Mouse (Mus musculus) brown adipose tissue, adult 24 weeks (tissue): ENCODE measurements around the gene Gm5142. TPM values are rescaled to one million over a fixed set of nuclear protein-coding genes. Genes with fewer than 3 reads are reported as not detected.

Experiments
- H3K27ac ChIP-seq: fragments of 200-500 bp; replicated peaks from 2 replicates; pipeline ENCODE4 v1.5.1; 2012; ENCODE audit warnings: low read depth, mild to moderate bottlenecking, low read length
- H3K4me1 ChIP-seq: fragments of 200-500 bp; 2 replicates; pipeline ENCODE4 v1.6.1; 2012; ENCODE audit warnings: low read length, mixed read lengths; ENCODE audit not compliant: control insufficient read depth, insufficient read depth, insufficient read length
- H3K4me3 ChIP-seq: fragments of 200-500 bp; 2 replicates; pipeline ENCODE4 v1.5.1; 2012; ENCODE audit warnings: low read depth, mild to moderate bottlenecking, low read length, moderate library complexity; ENCODE audit not compliant: insufficient read depth
- polyA plus RNA-seq: library from polyadenylated mRNA; stranded (reverse); fragments of >200 nt; gene quantifications from 2 replicates; pipeline ENCODE4 v1.2.4, GENCODE M21; 2012; ENCODE audit not compliant: missing spikeins, insufficient read depth, insufficient read length

Gene Gm5142
- not detected in 2 replicates for polyA plus RNA-seq

DNA sequence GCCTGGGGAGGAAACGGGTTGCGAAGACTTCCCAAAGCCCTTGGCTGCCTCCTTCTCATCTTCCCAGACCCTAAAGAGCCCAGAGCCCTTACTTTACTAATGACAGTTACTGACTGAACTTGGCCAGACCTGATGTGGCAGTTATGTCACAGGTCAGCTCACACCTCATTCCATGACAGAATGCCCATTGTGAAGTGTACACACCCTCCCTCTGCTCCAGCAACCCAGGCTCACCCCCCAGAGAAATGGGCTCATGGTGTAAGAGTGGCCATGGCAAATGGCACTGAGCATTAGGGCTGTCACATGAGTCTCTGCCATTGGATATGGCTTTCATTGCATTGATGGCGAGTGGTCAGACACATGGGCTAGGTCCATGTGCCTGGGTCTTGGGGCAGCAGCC is at the start of gene Gm5142:
TSS of gene Gm5142 (minus strand) at position 101 of the 400 bp plus-strand sequence.
- H3K4me1 ChIP-seq: no peaks in the 10 kb centered on the region
- no peak within 1 kb of the TSS for H3K4me3 ChIP-seq
- H3K27ac ChIP-seq: no peak within 1 kb of the TSS

DNA sequence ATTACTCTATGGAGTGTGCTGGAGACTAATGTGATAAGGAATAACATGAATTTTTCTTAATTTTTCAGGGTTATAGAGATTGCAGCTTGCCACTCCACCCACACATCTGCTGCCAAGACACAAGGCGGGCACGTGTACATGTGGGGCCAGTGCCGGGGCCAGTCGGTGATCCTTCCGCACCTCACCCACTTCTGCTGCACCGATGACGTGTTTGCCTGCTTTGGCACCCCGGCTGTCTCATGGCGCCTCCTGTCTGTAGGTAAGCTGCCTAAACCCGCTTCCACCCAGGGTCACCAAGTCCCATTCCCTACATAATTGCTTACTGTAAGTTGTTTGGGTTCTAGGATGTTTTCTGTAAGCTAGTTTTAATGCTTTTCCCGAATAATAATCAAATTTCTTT is 47.7 kb upstream of the Gm5142 start:
- H3K4me1 ChIP-seq: no peaks in the 10 kb centered on the region
- H3K27ac ChIP-seq: no peak overlapping the region
- no peak overlapping the region for H3K4me3 ChIP-seq

DNA sequence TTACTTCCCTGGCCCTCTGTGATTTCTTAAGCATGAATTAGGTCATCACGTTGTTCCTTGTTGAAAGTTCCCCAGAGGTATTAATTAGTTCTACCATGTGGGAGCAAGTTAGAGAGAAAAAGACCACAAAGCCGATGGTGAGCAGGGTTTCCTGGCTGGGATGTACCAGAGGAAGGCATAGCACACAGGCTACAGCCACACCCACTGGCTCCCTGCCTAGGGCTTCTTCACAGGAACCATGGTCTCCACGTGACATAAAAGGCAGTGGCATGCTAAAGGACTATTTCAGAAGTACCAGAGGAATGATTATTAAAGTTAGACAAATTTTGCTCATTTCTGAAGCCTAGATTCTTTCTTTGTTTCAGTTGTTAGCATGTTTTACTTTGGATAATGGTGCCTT is 40.7 kb upstream of the Gm5142 start:
- Histone ChIP-seq H3K27ac (no peak overlapping the region), H3K4me1 (no peaks in the 10 kb centered on the region; the same call in 1 of the 2 replicates), H3K4me3 (no peak overlapping the region)

DNA sequence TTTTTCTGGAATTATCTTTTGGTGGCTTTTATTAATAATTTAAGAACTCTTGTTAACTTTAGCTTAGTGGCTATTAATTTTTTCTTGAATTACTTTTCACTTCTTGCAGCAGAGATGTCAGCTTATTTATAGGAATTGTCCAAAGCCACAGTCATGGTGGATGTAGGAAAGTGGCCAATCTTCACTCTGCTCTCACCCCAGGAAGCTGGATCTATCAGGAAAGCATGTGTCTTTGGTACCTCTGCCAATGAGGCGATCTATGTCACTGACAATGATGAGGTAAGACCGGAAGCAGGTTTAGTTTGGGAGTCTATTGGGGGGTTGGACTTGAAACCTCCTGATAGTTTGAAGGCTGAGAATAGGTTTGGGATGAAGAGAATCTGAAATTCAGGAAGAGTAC is 31.3 kb upstream of the Gm5142 start:
- Histone ChIP-seq H3K27ac (no peak overlapping the region), H3K4me1 (peaks cover 2% of the 10 kb centered on the region), H3K4me3 (no peak overlapping the region)

DNA sequence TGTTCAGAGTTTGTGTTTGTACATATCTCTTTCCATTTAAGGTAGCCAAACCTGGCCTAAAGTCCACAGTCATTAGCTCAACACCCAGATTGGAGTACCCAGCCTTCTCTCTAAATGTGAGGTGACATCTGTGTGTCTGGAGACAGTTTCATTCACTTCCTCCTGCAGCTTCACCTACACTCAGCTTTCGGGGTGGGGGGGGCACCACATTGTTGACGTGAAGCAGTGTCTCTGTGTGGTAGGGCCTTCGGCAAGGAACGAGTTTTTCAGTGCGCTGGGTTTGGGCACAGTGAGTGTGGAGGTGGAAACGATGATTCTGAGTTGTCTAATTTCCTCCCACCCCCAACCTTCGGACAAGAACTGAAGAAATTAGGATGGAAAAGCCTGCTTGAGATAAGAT is 30.5 kb upstream of the Gm5142 start:
- no peak overlapping the region for H3K27ac ChIP-seq
- H3K4me1 ChIP-seq: peaks cover 2% of the 10 kb centered on the region
- H3K4me3 ChIP-seq: no peak overlapping the region

DNA sequence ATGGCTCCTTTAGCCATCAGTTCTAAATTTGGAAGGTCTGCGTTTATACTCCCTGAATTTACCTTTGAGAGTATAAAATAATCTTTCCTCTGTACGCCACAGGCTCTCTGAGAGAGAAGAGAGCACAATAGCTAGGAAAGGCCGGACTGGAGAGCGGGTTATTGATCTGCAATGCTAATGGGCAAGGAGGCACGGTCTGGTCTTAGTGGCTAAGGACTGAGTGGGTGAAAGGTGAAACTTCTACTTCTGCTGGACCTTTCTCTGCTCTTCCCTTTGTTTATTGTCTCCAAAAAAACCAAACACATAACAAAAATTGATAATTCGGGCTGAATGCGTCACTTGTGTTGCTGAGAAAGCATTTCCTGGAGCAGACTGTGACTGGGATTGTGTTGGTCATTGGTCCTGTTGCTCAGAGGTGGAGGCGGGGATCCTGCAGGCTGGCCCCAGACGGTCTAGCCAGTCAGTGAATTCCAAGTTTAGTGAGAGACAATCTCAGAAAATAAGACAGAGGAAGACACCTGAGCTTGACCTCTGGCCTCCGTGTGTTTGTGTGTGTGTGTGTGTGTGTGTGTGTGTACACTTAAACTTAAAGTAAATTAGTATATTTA is 27.5 kb upstream of the Gm5142 start:
- no peak overlapping the region for H3K4me3 ChIP-seq
- H3K4me1 ChIP-seq: peaks cover 2% of the 10 kb centered on the region
- H3K27ac ChIP-seq: no peak overlapping the region

DNA sequence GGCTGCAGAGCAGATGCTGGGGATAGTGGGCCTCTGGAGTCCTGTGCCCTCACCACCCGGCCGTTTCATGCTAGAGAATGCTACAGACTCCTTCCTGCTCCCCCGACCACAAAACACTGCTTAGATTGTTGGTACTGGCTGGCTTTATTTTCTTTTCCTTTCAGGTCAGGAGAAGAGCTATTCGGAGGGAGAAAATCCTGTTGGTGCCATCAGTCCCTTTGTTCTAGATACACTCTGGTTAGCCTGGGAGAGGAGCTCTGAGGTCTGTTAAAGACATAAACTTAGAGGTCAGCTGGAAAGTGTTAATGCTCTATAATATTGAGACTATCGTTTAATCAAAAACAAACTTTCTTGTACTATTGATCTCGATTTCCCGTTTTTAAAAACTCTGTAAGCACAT is 26.9 kb upstream of the Gm5142 start:
- Histone ChIP-seq H3K4me3 (no peak overlapping the region), H3K27ac (no peak overlapping the region), H3K4me1 (peaks cover 2% of the 10 kb centered on the region)

DNA sequence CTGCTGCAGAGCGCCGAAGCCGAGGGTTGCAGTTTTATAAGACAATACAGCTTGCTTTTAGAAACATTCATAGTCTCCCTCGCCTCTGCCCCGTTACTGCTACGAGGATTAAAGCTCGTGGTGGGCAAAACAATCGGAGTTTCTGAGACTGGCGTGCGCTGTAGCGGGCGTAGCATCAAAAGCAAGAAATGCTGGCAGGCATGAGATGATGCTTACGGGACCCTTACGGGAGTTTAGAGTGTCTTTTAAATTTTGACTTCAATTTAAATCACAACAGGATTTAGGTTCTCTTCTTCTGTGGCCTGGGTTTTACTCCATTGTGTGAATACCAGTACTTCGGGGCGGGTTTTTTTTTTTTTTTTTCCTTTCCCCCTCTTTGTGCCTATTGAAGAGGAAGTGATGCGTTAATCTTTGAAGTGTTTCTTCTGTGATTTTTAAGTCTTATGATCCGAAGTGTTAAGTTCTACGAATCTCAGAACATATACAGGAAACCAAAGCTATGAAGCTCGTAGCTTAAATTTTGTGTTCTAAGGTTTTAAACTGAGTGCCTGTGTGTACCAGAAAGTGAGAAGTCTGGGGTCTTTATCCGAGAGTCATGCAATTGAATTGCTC is 23.2 kb upstream of the Gm5142 start:
- H3K27ac ChIP-seq: peak overlapping the region; percentile 59
- H3K4me1 ChIP-seq: peaks cover 1% of the 10 kb centered on the region
- H3K4me3 ChIP-seq: peak overlapping the region; percentile 92

DNA sequence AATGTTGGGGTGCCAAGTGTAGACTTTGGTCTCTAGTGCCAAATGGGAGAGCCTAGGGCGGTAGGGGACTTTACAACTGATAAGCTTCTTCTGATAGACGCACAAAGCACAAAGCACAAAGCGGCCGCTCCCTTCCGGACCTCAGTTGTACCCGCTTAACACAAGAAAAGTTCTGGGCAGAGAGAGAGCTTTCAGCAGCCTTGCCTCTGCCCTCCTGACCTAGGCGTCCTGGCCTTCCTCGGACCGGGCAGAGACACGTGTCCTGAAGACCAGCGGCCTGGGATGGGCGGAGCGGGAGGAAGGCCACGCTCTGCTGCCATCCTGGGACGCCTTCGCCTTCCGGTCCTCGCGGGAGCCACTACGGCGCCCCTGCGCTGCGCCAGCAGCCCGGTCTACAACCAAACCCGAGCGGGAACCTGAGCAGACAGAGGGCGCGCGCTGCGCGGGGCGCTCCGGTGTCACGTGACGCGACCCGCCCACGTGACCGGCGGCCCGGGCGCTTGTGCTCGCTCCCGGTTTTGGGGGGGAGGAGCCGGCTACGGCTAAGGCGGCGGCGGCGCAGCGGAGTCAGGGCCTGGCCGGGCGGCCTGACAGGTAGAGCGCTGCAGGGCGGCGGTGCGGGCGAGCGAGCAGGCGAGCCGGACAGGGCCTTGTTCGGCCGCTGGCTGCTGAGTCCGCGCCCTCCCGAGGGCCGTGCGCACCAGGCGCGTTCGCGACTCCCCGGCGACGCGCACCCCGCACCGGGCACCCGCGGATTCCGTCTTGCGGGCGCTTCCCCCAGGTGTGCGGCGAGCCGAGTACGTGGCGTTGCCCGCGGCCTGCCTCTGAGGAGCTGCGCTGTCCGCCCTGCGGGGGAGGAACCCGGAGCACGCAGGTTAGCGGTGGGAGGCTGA is 22.4 kb upstream of the Gm5142 start, which contains the start of gene Rcbtb1:
TSS of gene Rcbtb1 (plus strand) at position 499 of the 893 bp plus-strand sequence.
- Histone ChIP-seq H3K27ac (peak within 1 kb of the TSS; percentile 59), H3K4me1 (no peaks in the 10 kb centered on the region; the same call in 1 of the 2 replicates), H3K4me3 (peak within 1 kb of the TSS; percentile 92)

DNA sequence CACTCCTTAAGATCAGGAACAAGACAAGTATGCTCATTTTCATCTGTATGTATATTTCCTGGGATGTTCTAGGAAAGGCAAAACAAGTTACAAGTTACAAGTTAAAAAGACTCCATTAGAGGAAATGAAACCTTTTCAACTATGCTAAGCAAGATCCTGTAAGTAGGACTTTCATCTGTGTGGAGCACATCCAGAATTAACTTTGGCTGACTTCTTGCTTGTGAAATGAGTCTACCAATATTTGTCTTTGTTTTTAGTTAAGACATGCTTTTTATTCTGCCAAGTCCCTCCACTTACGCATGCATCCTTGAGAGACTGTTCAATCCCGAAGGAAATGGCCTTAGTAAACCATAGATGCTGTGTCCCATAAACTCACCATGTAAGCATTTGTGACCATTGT is 7.6 kb upstream of the Gm5142 start:
- Histone ChIP-seq H3K27ac (no peak overlapping the region), H3K4me1 (no peaks in the 10 kb centered on the region), H3K4me3 (no peak overlapping the region)

DNA sequence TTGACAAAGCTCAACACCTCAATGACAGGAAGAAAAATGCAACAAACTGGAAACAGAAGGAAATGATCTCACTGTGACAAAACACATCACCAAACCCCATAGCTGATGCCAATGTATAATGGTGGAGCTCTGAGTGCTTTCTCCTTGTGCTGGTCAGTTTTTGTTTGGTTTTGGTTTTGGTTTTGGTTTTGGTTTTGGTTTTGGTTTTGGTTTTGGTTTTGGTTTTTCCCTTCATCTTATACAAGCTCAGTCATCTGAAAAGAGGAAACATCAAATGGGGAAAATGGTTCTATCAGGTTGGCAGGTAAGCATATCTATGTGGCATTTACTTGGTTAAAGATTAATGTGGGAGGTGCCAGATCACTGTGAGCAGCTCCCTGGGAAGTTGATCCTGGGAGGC is 7.0 kb upstream of the Gm5142 start:
- Histone ChIP-seq H3K4me3 (no peak overlapping the region), H3K27ac (no peak overlapping the region), H3K4me1 (no peaks in the 10 kb centered on the region)

DNA sequence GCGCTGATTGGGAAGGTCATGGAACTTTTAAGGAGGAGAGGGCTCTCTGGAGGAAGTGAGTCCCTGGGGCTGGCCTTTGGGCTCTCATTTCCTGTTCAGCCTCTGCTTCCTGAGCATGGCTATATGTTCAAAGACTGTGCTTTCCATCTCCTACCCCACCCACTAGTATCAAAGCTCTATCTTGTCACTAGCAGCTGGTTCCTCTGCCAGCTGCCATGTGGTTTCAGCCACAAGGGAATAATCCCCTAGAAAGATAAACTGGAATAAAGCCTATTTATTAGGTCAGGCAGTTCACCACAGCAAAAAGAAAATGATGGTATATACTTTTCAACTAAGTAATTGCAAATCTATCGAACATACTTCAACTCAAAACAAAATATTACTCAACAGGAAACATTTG is 4.2 kb upstream of the Gm5142 start:
- H3K27ac ChIP-seq: no peak overlapping the region
- H3K4me1 ChIP-seq: no peaks in the 10 kb centered on the region
- H3K4me3 ChIP-seq: no peak overlapping the region

DNA sequence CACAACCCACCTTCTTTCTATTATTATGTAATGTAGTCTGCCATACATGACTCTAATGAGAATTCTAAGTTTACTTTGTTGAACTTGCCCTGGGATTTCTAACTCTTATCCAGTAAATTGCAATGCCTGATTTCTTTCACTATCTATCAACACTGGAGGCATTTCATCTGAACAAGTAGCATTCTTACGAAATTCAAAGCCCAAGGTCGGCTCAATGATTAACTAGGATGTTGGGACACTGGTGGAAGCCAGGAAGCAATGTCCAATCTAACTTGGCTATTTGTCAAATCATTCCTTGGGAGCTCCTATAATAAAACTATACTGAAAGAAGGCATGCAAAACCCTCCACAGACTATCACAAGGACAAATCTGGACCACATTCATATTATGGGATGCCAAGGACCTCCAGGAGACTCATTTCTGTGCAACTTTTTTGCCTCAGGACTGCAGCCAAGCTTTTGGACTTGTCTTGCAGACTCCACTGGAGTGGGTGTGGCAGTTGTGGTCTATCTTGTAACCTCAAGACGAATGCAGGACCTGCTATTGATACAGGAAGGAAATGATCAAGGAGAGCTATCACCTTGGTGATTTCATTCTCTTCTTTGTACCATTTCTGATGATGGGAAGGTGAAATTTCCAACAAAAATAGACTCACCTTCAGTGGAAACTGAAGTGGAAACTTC is 21.4 kb downstream of the Gm5142 start:
- Histone ChIP-seq H3K4me3 (no peak overlapping the region), H3K27ac (no peak overlapping the region), H3K4me1 (no peaks in the 10 kb centered on the region)

DNA sequence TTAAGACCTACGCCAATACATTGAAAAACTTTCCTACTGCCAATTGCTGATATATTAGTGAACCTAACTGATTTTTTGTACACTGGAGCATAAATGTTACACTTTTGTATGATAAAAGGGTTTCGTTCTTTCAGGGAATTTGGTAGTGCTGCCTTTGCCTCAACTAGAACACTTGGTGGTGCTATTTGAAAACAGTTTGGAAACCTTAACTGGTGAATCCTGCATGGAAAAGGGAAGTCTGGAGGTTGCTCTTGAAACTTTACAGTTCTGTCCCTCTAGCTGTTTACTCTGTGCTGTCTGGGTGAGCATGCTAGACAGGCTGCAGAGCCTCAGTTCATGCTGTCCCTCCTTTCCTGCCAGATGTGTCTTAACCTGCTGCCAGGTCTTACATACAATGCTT is 23.0 kb downstream of the Gm5142 start:
- H3K4me3 ChIP-seq: no peak overlapping the region
- H3K4me1 ChIP-seq: no peaks in the 10 kb centered on the region
- no peak overlapping the region for H3K27ac ChIP-seq

DNA sequence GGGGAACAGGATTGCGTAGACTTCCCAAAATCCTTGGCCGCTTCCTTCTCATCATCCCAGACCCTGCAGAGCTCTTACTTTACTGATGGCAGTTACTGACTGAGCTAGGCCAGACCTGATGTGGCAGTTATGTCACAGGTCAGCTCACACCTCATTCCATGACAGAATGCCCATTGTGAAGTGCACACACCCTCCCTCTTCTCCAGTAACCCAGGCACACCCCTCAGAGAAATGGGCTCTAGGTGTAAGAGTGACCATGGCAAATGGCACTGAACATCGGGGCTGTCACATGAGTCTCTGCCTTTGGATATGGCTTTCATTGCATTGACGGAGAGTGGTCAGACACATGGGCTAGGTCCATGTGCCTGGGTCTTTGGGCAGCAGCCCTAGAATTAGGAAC is 35.8 kb downstream of the Gm5142 start, which contains the start of gene 1700129C05Rik:
TSS of gene 1700129C05Rik (minus strand) at position 101 of the 400 bp plus-strand sequence.
- H3K4me1 ChIP-seq: no peaks in the 10 kb centered on the region
- no peak within 1 kb of the TSS for H3K27ac ChIP-seq
- H3K4me3 ChIP-seq: no peak within 1 kb of the TSS
